Mouse (Mus musculus) heart, embryonic 14.5 days (tissue): ENCODE results near the gene Eml4. TPM values are rescaled to one million over a fixed set of nuclear protein-coding genes. Genes with fewer than 3 reads are reported as not detected.

Experiments used
- ATAC-seq: fragments of 200-750 bp; cut with Nextera tagmentation; 2 replicates; pipeline ENCODE4 v1.8.0; 2017; ENCODE audit warnings: low read depth, moderate TSS enrichment; ENCODE audit not compliant: insufficient number of reproducible peaks, insufficient read depth, low FRiP score
- H3K27ac ChIP-seq, 2 experiments: fragments of 200-500 bp in 1 of 2; fragments of 300-500 bp in 1 of 2; sonication (generic) in 1 of 2; replicated peaks in 1 of 2; 2 replicates each; pipeline ENCODE4 v1.5.1; 2012 to 2014; ENCODE audit warnings: low read depth in 2 of 2, low read length in 2 of 2, control low read depth in 1 of 2, mild to moderate bottlenecking in 1 of 2, mixed read lengths in 1 of 2; ENCODE audit not compliant: control insufficient read depth in 1 of 2, insufficient read depth in 1 of 2
- H3K27me3 ChIP-seq: fragments of 300-500 bp; sonication (generic); 2 replicates; pipeline ENCODE4 v1.6.1; 2014; ENCODE audit warnings: mild to moderate bottlenecking, low read length, control low read depth; ENCODE audit not compliant: control insufficient read depth, insufficient read depth
- H3K36me3 ChIP-seq: fragments of 300-500 bp; sonication (generic); 2 replicates; pipeline ENCODE4 v1.6.1; 2014; ENCODE audit warnings: mild to moderate bottlenecking, control low read depth, low read length, mixed read lengths; ENCODE audit not compliant: control insufficient read depth, insufficient read depth
- H3K4me1 ChIP-seq, 2 experiments: fragments of 200-500 bp in 1 of 2; fragments of 300-500 bp in 1 of 2; sonication (generic) in 1 of 2; 2 replicates each; pipeline ENCODE4 v1.6.1; 2012 to 2014; ENCODE audit warnings: low read length in 2 of 2, control low read depth in 1 of 2, mixed read lengths in 1 of 2; ENCODE audit not compliant: control insufficient read depth in 2 of 2, insufficient read depth in 2 of 2
- H3K4me2 ChIP-seq: fragments of 300-500 bp; sonication (generic); 2 replicates; pipeline ENCODE4 v1.6.1; 2014; ENCODE audit warnings: mild to moderate bottlenecking, low read length
- H3K4me3 ChIP-seq, 2 experiments: fragments of 200-500 bp in 1 of 2; fragments of 300-500 bp in 1 of 2; sonication (generic) in 1 of 2; 2 replicates each; pipeline ENCODE4 v1.5.1; 2012 to 2014; ENCODE audit warnings: low read length in 2 of 2, mild to moderate bottlenecking in 2 of 2, control low read depth in 1 of 2, low read depth in 1 of 2, moderate library complexity in 1 of 2; ENCODE audit not compliant: control insufficient read depth in 1 of 2, insufficient read depth in 1 of 2
- H3K9ac ChIP-seq: fragments of 300-500 bp; sonication (generic); 2 replicates; pipeline ENCODE4 v1.6.1; 2014; ENCODE audit warnings: mild to moderate bottlenecking, low read length
- H3K9me3 ChIP-seq: fragments of 300-500 bp; sonication (generic); 2 replicates; pipeline ENCODE4 v1.6.1; 2016; ENCODE audit warnings: low read length, control low read depth; ENCODE audit not compliant: control insufficient read depth
- WGBS: fragments of 180-500 bp; shearing (Covaris S2); extraction: QIAGEN DNeasy Blood & Tissue Kit; methylation state at CpG from one replicate; pipeline ENCODE4 v1.1.7; 2014; 5-methylcytosine and 5-hydroxymethylcytosine counted together
- polyA plus RNA-seq: library from polyadenylated mRNA; unstranded; fragments of >200 nt; fragmentation: Nextera tagmentation; extraction: Ambion mirVana; gene quantifications from 2 replicates; pipeline ENCODE4 v1.2.1, GENCODE M21; 2014

The Eml4 gene
- polyA plus RNA-seq, 1 experiment from 2014 or later, result 20.7 TPM

- WGBS, result 24% methylated on average over 5 of the region's 5 CpGs
- no peak for ATAC-seq
- Histone ChIP-seq H3K9ac (no peak overlapping the region), H3K27me3 (no peaks in the 10 kb centered on the region), H3K4me1 (peaks cover 19 to 26% of the 10 kb centered on the region in 2 experiments), H3K36me3 (no peaks in the 10 kb centered on the region), H3K9me3 (no peaks in the 10 kb centered on the region), H3K4me3 (no peak overlapping the region), H3K27ac (peak overlapping the region; percentile 11 to 83), H3K4me2 (no peak overlapping the region)
Observed at GRCm38 (mm10) chr17:83526091-83526561, 175.4 kb downstream of the Eml4 start.

- Histone ChIP-seq H3K9ac (peak overlapping the region; percentile 54), H3K4me2 (peak overlapping the region; percentile 67), H3K4me3 (peak overlapping the region; percentile 10 to 29; a peak in 3 of 4 replicates), H3K4me1 (peaks cover 19 to 26% of the 10 kb centered on the region in 2 experiments), H3K27me3 (no peaks in the 10 kb centered on the region), H3K36me3 (no peaks in the 10 kb centered on the region), H3K27ac (peak overlapping the region; percentile 81 to 83), H3K9me3 (no peaks in the 10 kb centered on the region)
- ATAC-seq, result peak; percentile 85
- WGBS, result 32% methylated on average over 13 of the region's 13 CpGs
Observed at GRCm38 (mm10) chr17:83526624-83527532, 176.1 kb downstream of the Eml4 start.

GRCm38 (mm10) chr17:83527651-83528381 is 177.1 kb downstream of the Eml4 start:
- Histone ChIP-seq H3K27ac (peak overlapping the region; percentile 81 to 83), H3K36me3 (no peaks in the 10 kb centered on the region), H3K4me2 (peak overlapping the region; percentile 67), H3K27me3 (no peaks in the 10 kb centered on the region), H3K9me3 (no peaks in the 10 kb centered on the region), H3K4me1 (peaks cover 19 to 26% of the 10 kb centered on the region in 2 experiments), H3K9ac (peak overlapping the region; percentile 54), H3K4me3 (peak overlapping the region; percentile 10 to 29)
- 9% methylated on average over 17 of the region's 17 CpGs for WGBS
- peak; percentile 85 for ATAC-seq

Other genes starting within 250 kb of the Eml4 start
- gene Pkdcc, start 135.6 kb upstream of the Eml4 start, polyA plus RNA-seq, result 12.5 and 20.2 TPM in 2 replicates
- 251 and 261 TPM in 2 replicates for gene Cox7a2l, start 166.4 kb downstream of the Eml4 start, polyA plus RNA-seq